Mouse (Mus musculus) spleen, adult 18-20 months (tissue): ENCODE results near the gene Bco2.

ENCODE experiments used
- DNase-seq, 2 experiments: peaks; one replicate each; pipeline ENCODE4 v3.0.0; 2022; ENCODE audit warnings: mixed read lengths in 2 of 2

Bco2 gene

GRCm38 (mm10) chr9:50555094-50555446 is at the start of gene Bco2:
Bco2 (minus strand) TSS chr9:50555181.
- DNase-seq, result no peak

GRCm38 (mm10) chr9:50604338-50604737 is 49.4 kb upstream of the Bco2 start:
- no peak for DNase-seq

- DNase-seq, result no peak
Measured at GRCm38 (mm10) chr9:50603998-50604324, 49.0 kb upstream of the Bco2 start.

- DNase-seq, result peak; percentile 85 to 87
Measured at GRCm38 (mm10) chr9:50603189-50603997, 48.4 kb upstream of the Bco2 start, which contains the start of the genes Sdhd and Timm8b. Sdhd (minus strand) TSS chr9:50603812. Timm8b (plus strand) TSS chr9:50603910.

- no peak for DNase-seq
Measured at GRCm38 (mm10) chr9:50602055-50602845, 47.3 kb upstream of the Bco2 start.

- DNase-seq, result no peak
Measured at GRCm38 (mm10) chr9:50601536-50601935, 46.6 kb upstream of the Bco2 start.

- DNase-seq, result no peak
Measured at GRCm38 (mm10) chr9:50596973-50597372, 42.0 kb upstream of the Bco2 start.

- DNase-seq, result no peak
Measured at GRCm38 (mm10) chr9:50594794-50595417, 39.9 kb upstream of the Bco2 start.

- DNase-seq, result peak; percentile 14 to 51
Measured at GRCm38 (mm10) chr9:50593544-50593943, 38.6 kb upstream of the Bco2 start.

GRCm38 (mm10) chr9:50592955-50593354 is 38.0 kb upstream of the Bco2 start:
- no peak for DNase-seq

- no peak for DNase-seq
Measured at GRCm38 (mm10) chr9:50590856-50591518, 36.0 kb upstream of the Bco2 start.

GRCm38 (mm10) chr9:50586955-50587354 is 32.0 kb upstream of the Bco2 start:
- no peak for DNase-seq

- no peak for DNase-seq
Measured at GRCm38 (mm10) chr9:50585145-50585818, 30.3 kb upstream of the Bco2 start.

- no peak for DNase-seq
Measured at GRCm38 (mm10) chr9:50580370-50580769, 25.4 kb upstream of the Bco2 start.

- no peak for DNase-seq
Measured at GRCm38 (mm10) chr9:50569599-50570525, 14.9 kb upstream of the Bco2 start.

GRCm38 (mm10) chr9:50567881-50568280 is 12.9 kb upstream of the Bco2 start:
- DNase-seq, result no peak

GRCm38 (mm10) chr9:50567372-50567771 is 12.4 kb upstream of the Bco2 start:
- DNase-seq, result no peak

- no peak for DNase-seq
Measured at GRCm38 (mm10) chr9:50565940-50566339, 11.0 kb upstream of the Bco2 start.

GRCm38 (mm10) chr9:50565173-50565572 is 10.2 kb upstream of the Bco2 start:
- no peak for DNase-seq

- no peak for DNase-seq
Measured at GRCm38 (mm10) chr9:50561918-50562360, 7.0 kb upstream of the Bco2 start.
